Mouse (Mus musculus) layer of hippocampus, adult 8-10 months (tissue): ENCODE data around the gene Paxbp1. TPM values are rescaled to one million over a fixed set of nuclear protein-coding genes. Genes with fewer than 3 reads are reported as not detected.
"Not testable (repeated sequence)": the region's sequence is repeated elsewhere in the genome, so short reads cannot be mapped to it uniquely, and the experiment has no call there.

ENCODE experiments used
- DNase-seq, 2 experiments: peaks; one replicate each; pipeline ENCODE4 v3.0.0; 2022; ENCODE audit warnings: low spot score in 2 of 2
- total RNA-seq, 4 experiments: library from RNA; stranded (reverse); gene quantifications; 2 replicates each; pipeline ENCODE4 v1.2.4; 2022

Paxbp1 gene
- total RNA-seq, result 10 to 100 TPM; 57.5 to 84.8 (median 69.6) TPM

DNA sequence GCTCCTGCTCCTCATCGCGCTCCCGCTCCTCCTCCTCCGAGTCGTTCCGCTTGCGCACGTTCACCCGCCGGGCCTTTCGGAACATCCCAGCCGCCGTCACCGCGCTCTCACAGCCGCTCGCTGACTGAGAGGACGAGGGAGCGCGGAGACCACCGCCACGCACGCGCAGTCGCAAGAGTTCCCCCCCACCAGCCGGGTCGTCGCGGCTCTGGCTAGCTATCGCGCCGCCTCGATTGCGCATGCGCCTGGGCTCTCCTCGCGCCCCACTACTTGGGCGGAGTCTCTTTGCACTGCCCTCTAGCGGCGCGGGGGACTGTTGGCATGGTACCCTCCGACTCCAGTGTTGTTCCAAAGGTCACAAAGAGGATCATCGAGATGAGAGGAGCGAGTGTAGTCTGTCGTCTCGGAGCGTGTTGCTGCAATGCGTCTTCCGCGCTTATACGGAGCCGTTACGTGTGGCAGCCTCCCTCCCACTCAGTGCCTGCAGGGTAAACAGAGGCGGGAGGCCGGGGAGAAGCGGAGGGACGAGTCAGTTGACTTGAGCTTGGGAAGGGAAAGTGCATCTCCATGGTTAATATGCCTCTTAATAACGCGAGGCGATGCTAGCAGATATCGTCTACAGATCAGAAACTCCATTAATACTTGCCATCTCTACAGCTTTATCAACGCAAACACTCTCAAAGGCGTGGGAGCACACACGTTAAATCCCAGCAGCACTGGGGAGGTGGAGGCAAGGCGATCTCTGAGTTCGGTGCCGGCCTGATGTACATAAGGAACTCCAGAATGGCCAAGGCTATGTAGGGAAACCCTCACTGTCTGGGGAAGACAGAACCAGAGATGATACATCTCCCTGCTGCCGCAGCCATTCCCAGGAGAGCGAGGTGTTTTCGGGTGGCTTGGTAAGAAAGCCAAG is at the start of gene Paxbp1:
Gene Paxbp1 (minus strand): TSS at position 274 of the 913 bp plus-strand sequence.
- DNase-seq, result peak; percentile 98 to 99

DNA sequence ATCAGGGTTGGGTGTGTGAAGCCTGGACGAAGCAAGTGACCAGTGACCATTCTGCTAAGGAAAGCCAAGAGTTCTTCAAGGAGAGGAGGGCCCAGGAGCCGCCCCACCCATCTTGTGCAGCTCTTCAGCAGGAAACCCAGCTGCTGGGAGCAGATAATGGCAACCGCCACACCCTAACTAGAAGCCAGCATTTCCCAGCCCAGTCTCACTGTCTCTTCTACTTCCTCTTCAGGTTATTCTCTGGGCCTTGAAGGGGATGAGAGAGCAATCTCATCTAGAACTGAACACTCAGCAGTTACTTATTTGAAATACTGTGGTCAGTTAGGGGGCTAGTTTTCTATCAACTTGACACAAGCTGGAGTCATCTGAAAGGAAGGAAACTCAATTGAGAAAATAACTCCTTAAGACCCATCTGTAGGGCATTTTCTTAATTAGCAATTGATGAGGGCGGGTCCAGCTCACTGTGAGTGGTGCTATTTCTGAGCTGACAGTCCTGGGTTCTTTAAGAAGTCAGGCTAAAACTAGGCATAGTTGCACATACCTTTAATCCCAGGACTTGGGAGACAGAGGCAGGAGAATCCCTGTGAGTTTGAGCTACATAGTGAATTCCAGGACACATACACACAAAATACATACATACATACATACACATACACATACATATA is 42.4 kb upstream of the Paxbp1 start:
- DNase-seq, result no peak

DNA sequence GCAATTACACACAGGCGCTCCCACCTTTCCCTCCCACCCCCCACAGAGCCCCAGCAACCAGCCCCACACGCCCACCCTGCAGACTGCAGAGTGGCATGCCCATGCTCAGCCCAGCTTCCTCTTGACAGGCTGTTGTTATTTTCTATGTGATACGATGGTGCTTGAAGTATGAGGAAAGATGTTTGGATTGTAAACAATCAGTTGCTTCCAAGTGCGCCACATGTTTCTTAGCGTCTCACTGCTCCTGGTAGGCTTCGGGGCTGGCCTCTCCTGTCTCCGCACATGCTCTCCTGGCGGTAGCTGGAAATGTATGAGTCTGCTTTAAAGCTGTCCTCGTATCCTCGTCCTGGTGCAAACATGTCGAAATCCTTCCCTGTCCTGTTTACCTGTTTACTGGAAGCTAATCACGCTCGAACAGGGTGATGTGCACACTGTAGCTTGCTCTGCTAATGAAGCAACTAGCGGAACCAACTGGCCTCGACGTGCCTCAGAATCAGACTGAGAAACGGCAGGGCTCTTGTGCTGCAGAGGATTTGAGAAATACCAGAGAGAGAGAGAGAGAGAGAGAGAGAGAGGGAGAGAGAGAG is 41.0 kb upstream of the Paxbp1 start:
- DNase-seq, result no peak

DNA sequence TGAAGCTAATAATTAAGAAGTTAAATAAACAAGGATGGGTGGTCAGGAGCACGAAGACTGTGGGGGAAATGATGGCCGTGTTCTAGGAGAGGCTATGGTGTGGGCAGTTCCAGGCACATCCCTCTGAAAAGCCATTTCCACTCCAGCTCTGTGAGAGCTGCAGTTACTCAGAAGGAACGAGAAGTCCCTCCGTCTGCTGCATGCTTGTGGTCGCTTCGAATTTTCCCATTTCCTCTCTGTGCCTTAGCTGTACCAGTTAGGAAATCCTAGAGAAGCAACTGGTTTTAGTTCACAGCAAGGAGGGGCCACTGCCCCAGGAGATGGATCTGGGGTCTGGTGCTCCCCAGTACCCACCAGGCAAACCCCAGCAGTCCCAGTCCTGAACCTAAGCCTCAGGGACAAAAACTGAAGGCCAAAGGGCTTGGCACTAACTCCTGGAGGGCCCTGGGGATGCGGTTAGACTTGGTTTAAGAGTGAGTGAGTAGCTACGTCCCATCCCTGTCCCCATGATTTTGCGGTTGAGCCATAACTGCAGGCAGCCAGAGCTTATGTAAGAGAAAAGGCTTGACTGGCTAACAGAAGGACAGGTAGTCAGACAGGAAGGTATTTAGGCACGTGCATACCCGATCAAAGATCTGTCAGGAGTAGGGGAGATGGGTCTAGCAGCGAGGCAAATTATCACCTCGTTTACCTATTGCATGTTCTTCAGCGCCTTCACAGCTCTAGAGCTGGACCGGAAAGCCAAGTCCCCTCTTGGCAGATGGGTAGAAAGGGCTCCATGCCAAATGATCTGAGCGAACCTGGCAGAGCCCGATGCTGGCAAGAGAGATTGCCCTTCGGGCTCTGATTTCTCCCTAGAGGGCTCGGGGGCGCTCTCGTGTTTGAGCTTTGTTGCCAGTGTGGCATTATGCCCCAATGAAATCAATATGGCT is 40.2 kb upstream of the Paxbp1 start:
- DNase-seq, result no peak

DNA sequence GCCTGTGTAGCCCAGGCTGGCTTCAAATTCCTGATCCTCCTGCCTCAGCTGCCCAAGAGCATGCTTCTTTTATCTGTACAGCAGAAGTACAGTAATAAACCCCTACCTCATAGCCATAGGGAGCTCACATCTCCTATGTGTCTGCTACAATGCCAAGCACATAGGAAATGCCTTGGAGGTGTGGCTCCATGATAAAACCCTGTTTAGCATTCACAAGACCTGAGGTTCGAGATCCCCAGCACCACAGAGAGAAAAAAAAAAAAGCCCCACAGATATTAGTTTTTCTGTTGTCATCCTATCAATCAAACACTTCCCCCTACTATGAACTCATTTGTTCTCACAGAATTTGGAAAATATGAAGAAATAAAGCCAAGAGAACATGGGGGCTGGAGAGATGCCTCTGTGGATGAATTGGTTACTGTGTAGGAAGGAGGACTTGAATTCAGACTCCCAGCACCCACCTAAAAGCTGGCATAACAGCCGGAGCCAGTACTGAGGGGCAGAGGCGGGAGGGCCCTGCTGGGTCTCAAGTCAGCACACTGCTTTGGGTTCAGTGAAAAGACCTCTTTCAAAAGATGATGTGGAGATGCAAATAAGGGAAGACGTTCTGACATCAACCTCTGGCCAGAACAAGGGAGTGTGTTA is 38.8 kb upstream of the Paxbp1 start:
- peak in 1 of 2 experiments; percentile 50 for DNase-seq

DNA sequence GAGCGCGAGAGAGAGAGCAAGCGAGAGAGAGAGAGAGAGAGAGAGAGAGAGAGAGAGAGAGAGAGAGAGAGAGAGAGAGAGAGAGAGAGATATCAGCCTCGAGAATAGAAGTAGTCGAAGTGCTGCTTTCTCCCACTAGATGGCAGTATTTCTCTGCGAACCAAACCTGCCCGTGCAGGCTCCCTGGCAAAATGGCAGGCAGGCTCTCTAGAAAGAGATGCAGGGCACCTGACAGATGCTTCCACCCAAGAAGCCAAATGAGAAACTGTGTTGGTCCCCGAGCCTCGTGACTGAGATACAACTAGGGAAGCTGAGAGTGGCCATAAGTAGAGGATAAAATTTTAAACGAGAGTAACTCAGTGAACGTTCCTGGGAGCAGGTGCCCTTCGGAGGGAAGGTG is 37.2 kb upstream of the Paxbp1 start:
- DNase-seq, result peak; percentile 73 to 80

DNA sequence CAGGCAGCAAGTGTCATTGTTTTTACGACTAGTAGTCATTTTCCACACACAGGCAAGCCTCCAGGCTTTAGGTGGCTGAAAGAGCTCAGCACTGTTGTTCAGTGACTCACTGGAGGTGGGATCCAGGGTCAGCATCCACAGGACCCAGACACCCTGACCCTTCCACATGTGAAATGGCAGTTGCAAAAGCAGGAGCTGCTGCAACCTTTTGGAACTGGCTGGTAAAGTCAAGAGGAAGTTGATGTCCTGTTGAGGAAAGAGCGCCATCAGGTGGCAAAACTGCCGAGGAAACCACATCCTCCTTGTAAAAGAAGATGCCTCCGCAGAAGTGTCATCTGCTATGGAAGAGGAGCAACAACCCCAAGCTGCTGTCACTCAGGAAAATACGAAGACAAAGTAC is 31.8 kb upstream of the Paxbp1 start:
- DNase-seq, result no peak

DNA sequence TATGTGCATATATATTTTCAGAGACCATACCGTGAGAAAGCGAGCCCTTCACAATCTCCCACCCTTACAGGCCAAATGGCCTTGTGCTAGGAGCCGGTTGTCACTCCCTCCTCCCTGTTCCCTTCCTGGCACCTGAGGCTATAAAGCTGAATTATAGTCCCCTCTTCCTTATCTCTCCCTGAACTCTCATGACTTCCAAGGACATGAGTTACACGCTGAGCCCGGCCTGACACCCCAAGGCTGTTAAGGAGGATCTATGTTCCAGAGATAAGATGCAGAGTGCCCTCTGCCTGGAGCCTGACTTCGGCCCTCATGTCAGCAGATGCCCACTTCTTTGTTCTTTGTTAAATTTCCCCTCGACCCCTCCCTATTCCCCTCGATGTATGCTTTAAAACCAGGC is 31.1 kb upstream of the Paxbp1 start:
- DNase-seq, result not testable (repeated sequence)

DNA sequence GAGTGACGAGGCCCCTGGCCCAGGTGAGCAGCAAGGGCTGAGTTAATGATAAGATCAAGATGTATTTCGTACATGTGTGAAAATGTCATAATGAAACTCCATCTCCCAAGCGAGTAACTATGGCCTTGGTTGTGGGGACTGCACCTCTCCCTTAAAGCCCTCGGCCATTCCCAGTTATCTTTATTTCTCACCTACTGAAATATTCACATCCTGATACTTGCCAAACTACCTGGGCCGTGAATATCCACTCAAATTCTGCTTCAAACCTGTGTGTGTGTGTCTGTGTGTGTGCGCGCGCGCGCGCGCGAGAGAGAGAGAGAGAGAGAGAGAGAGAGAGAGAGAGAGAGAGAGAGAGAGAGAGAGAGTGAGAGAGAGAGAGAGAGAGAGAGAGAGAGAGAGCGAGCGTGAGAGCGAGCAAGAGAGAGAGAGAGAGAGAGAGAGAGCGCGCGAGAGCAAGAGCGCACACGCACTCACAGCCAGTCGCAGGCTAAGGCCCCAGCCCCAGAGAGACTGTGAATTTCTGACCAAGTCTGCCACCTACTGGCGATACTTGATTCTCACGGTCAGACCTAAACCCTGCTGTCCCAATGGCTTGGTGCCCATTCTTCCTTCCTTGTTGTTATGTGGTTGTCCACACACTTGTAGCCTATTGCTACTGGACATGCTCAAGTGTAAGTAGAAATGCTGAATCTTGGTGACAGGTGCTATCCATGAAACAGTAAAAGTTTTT is 29.0 kb upstream of the Paxbp1 start:
- DNase-seq, result peak; percentile 86 to 94

DNA sequence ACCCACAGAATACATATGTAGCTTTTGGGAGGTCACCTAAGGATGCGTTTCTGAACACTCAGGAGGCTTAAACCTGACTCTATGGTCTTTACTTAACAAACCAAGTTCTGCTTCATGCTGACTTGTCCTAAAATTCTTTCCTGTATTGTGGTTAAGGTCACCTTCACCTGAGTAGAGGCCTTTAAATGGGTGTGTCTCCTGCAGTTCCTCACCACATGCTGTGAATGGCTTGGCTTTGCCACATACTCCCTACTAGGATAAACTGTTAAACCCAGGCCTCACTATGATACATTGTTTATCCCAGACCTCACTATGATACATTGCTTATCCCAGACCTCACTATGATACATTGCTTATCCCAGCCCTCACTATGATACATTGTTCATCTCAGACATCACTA is 27.9 kb upstream of the Paxbp1 start:
- no peak for DNase-seq

DNA sequence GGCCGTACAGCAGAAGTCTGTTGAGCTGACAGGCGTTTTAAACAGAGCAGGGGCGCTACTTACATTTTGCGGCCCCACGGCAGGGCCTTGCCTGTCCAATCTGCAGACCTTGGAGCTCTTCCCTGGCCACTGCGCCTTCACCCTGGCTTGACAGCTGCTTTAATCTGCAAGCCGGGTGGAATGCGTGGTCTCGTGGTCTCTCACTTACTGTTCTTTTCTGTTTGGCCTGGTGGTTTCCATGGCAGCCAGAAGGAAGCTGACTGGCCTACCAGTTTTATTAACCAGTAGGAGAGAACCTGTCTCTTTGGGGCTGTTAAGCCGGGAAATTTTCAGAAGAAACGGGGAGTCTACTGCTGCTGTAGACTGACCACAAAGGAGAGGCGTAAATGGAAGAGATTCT is 24.6 kb upstream of the Paxbp1 start:
- DNase-seq, result peak in 1 of 2 experiments; percentile 51

DNA sequence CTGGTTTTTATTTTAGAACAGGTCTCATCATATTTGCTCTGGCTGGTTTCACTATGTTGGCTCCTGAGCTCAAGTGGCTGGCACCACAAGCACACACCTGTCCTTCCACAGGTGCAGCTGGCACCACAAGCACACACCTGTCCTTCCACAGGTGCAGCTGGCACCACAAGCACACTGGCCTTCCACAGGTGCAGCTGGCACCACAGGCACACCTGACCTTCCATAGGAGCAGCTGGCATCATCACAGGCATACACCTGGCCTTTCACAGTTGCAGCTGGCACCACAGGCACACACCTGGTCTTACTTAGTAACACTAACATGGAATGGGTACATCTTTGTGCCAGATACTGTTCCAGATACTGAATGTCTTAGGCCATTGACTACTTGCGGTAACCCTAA is 22.8 kb upstream of the Paxbp1 start:
- DNase-seq, result no peak

DNA sequence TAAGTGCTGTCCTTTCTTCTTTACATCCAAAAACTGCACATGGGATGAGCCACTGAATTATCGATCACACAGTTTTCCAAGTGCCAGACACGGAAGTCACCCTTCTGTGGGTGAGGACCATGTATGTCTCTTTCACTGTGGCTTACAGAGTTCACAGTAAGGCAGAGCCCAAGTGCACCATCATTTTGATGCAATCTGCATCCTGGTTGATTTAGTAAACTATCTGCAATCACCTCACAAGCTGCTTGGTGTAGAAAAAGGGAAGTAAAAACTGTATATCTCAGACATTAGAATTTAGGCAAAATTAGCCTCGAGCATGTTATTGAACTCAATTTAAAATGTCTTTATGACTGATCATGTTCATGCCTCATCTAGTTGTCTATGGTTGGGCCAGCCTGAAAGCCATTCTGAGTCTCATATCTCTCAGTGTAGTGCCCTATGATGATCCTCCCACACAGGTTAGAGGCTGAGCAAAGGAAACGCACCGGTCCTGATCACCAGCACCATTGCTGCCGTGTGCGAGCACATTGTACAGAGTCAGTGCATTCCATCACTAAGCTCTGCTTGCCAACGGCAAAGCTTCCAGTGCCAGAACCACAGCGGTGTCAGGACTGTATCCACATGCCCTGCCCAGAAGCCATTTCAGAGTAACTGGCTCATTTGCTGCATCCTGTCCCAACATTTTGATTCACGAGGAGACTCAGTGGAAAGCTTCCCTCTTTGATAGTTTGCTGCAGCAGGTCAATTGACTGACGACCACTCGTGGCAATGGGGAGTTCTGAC is 20.4 kb upstream of the Paxbp1 start:
- DNase-seq, result no peak

DNA sequence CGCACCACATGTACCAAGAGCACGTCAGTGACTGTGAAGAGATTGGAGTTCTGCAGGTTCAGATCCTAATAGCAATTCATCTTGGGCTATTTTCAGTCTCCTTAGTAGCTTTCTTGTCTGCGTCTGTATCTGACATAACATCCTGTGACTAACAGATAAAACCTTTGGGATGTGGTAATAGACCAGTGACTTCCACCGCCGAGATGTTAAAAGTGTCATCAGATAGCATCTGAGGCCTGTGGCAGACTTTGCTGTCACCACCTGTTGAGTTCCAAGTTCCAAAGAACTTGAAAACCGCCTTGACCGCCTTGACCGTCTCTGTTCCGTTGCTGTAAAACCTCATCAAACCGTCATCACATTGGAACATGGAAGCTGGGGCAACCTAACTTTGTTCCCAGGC is 19.4 kb upstream of the Paxbp1 start:
- DNase-seq, result no peak

DNA sequence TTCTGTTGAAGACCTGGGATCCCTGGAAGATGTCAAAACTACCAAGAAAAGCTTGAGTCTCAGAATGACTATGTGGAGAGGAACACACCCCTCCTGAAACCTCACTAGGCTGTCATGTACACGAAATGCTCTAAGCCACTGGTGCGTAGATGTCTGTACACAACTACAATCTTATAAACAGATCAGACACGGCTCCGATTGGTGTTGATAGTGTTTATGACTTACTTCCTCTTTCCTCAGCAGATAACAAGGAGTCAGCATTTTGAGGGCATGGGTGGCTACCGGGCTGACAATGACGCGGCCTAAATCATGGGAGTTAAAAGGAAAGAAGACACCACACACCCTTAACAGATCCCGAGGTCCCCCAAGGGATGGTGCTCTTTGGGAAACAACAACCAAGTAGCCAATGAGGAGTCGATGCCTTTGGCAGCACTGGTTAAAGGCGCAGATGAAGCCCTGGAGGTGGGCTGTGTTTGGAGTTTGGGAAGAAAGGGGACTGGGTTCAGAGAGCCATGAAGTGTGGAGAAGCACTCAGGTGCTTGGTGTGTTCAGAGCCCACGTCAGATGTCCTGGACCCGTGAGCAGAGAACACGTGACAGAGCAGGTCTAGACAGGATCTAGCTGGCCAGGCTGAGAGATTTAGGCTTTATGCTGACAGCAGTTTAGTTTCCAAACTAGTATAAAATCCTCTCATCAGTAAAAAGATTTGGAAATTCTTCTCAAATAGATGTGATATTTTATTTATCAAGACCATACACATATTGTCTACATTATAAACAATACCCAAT is 17.4 kb upstream of the Paxbp1 start:
- DNase-seq, result no peak

DNA sequence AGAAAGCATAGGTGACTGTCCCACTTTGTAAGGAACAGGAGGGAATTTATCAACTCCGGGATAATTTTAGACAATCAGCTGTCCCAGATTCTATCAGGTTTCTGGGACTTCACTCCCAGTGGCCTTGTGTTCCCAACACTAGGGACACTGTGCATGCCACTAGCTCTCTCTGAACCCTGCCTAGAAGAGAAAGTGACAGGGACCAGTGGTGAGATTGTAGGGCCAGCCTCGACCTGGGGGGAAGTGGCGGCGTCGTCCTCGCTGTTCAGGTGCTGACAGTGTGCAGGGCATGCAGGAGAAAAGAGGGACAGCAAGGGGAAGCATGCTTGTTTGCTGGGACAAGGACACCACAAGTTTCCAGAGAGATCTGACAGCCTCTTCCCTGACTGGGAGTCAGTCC is 13.4 kb upstream of the Paxbp1 start:
- DNase-seq, result no peak

DNA sequence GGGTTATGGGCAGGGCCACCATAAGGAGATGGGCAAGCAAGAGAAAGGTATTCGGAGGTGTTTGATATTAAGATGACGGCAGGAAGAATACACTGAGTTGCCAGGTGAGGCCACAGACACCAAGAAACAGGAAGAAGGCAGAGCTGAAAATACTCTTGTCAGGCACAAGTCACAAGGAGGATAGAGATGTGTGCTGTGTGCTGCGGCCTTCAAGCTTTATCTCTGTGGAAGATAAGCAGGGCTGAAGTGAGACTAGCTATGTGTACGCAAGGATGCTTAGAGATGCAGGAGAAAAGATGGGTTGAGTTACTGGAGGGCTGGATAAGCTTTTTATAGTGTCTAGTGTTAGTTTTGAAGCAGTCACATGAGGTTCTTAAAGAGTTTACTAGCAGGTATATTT is 12.9 kb upstream of the Paxbp1 start:
- no peak for DNase-seq

DNA sequence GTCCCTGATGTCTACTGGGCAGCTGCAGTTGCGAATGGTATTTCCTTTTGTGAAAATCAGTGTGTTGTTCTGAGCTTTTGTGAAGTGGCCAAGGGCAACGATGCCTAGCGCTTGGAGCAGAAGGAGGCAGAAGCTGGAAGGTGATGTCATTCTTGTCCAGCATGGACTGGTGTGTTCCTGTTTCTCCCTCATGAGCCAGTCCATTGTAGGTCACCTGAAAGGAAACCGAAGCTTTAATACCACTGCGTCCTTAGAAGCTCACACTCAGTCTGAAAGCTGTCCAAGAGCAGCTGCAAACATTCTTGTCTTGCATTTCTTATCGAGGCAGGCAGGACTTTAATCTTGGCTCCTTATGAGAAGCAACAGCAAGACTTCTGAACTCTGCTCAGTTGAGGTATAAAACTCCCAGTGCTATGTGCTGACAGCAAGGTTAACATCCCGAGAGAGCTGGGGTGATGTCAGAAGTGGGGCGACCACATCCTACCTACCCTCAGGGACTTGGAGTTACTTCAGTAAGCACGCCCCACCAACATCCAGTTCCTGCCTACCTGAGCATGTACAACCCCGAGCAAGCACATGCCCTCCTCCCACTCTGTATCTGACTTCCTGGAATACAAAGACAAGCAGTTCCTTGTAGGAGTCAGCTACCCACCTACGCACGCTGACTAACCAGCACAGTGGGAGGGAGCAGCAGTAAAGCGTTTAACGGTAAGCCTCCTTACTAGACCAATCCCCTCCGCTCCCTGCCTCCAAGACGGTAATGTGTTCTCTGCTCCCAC is 11.9 kb upstream of the Paxbp1 start:
- peak; percentile 51 to 53 for DNase-seq
